Mouse (Mus musculus) spleen, postnatal 10 days (tissue): Measurements from ENCODE around the gene Vsir.
A peak's percentile ranks its signal among the peaks of the same experiment; 100 is the strongest.

Source experiments
- DNase-seq, 2 experiments: peaks; one replicate each; pipeline ENCODE4 v3.0.0; 2021 to 2022; ENCODE audit warnings: low spot score in 2 of 2

Vsir gene

DNA sequence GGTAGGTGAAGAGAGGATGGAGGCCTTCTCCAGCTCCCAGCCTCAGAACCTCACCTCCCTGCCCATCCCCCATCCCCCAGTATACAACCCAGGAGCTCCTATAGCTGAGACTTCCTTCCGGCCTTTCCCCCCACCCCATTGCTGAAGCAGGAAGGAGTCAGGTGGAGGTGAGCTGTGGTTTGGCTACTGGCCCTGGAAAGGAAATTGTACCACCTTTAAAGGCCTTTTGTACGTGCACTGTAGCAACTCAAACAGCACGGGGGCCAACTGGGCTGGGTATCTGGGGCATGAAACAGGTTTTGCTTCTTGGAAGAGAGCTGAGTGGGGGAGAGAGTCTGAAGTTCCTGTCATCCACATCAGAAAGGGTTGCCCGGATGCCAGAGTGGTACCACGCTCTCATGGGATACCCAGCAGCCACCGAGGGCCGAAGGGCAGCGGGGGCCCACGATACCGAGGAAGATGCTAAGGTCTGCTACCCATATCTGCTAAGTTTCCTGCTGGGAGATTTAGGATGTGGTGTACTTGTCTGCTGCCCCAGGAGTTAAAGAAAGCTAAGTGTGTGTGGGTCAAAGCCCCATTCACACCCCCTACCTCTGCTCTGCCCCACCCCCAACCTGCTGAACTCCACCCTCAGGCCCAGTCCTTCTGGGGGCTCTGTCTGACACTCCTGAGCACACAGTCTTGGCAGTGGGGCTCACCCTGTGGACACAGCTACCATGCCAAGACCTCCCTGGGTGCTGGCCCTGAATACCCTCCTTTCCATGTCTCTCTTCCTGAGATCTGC, 34.7 kb downstream of the Vsir start:
- peak in 1 of 2 experiments; percentile 33 for DNase-seq

DNA sequence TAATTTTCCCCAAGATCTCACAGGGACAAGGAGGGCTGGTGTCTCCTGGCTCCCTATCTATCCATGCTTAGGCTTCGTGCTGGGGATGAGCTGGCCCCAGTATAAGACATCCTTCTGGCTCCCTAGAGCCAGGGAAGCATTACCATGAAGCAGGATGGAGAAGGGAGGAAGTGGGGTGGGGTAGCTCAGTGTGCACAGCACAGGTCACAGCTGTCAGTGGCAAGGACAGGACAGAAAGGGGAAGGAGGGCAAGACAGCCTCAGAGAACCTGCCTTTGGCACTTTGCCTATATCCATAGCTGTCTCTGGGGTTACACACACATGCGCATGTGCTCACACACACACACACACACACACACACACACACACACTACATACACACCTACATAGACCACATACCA, 41.7 kb downstream of the Vsir start:
- DNase-seq, result peak in 1 of 2 experiments; percentile 50

GRCm38 (mm10) chr10:60389447-60389865, 42.8 kb downstream of the Vsir start:
- peak in 1 of 2 experiments; percentile 57 for DNase-seq

DNA sequence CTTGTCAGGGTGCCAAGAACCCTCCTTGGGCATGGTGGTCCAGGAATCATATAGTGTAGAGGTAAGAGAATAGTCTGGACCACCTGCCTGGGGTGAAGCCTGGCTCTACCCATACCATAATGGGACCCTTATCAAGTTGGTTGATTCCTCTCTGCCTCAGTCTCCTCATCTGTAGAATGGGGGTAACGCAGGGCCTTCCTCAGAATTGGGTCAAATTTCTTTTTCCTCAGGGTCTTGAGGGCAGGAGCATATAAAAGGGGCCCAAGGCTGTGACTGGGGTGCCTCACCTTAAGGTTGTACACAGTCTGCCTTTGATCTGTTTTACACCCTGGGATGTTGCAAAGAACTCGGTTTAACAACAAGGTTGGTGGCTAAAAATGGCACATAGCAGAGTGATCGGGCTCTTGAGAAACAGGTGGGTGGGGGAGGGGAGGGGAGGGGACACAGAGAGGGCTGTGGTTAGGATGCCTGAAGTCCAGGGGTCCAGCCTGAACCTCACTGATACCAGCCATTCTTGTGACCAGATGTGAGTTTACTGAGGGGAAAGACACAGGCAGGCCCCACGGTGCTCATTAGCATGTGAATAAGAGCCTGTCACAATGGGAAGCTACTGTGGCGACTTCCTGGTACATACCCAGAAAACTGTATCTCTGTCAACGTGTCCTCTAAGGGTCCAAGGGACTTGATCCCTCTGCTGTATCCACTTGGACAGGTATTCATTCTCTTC, 43.7 kb downstream of the Vsir start:
- DNase-seq, result no peak

- no peak for DNase-seq
These were observed 44.3 kb downstream of the Vsir start for GRCm38 (mm10) chr10:60390904-60391420.

DNA sequence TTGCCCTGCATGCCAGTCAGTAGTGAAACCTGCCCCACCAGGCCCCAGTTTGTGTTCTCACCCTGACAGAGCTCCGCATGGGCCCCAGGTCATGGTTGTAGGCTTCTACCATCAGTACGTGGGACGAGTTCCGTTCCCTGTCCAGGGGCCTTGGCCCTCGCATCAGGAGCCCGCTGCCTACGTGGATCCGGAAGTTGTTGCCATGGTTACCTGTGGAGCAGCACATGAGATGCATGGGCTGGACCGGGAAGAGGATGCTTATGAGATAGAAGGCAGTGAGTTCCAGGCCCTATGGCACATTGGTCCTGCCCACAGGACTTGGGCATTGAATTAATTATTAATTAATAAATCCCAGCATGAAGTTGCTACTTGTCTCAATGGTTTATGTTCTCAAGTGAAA, 45.0 kb downstream of the Vsir start:
- no peak for DNase-seq

GRCm38 (mm10) chr10:60394936-60395335, 48.3 kb downstream of the Vsir start:
- no peak for DNase-seq

GRCm38 (mm10) chr10:60395605-60396004, 49.0 kb downstream of the Vsir start:
- no peak for DNase-seq

- DNase-seq, result no peak
These were observed 51.6 kb downstream of the Vsir start for GRCm38 (mm10) chr10:60398051-60398814.

DNA sequence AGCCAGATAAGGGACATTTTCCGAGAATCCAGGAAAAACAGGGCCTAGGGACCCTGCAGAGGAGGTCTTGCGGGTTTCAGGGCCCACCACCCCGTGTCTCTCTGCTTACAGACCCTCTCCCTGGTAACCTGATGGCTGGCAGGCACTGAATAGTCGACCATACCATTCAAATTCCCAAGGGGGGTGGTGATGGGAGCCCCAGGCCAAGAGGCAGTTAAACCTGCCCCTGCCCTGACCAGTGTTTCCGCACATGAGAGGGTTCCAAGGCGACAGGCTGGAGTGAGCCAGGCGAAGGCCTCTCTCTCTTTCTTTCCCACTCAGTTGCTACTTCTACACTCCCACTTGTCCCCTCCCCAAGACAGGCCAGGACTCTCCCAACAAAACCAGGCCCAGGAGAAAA, 52.8 kb downstream of the Vsir start, which contains the start of gene Gm17455:
TSS of gene Gm17455 (plus strand) at position 278 of the 400 bp plus-strand sequence.
- DNase-seq, result no peak

GRCm38 (mm10) chr10:60400507-60401295, 54.0 kb downstream of the Vsir start:
- DNase-seq, result no peak

DNA sequence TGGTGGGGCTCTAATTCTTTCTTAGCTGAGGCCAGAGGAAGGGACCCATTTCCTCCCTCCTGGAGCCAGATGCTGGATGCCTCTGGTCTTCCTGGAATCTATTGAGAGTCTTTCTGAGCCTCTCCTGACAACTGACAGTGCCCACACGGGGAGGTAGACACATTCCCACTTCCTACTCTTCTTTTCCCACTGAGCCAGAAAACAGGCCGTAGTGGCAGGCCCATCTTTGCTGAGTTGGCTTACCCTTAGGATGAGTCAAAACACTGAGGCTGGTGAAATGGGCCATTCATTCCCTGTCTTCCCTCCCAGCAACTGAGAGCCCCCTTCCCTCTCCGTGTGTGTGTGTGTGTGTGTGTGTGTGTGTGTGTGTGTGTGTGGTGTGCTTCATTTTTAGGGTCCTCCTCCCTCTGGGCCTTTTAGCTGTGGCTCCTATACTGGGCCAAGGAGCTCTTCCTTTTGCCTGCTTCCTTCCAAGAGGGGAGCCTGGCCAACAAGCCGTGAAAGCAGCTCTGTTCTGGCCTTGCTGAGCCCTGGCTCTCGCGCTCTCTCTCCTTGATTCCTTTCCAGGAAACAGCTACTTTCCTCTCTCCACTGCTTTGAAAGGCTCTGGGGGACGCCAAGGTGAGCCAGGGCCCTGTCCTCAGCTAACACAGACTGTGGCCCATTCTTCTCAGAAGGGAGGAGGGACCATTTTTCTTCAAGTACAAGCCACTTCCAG, 59.0 kb downstream of the Vsir start:
- no peak for DNase-seq

GRCm38 (mm10) chr10:60407831-60408230, 61.2 kb downstream of the Vsir start:
- DNase-seq, result peak; percentile 65 to 77

- DNase-seq, result no peak
These were observed 65.1 kb downstream of the Vsir start for GRCm38 (mm10) chr10:60411794-60412193.

GRCm38 (mm10) chr10:60413756-60414155, 67.1 kb downstream of the Vsir start:
- peak in 1 of 2 experiments; percentile 47 for DNase-seq

DNA sequence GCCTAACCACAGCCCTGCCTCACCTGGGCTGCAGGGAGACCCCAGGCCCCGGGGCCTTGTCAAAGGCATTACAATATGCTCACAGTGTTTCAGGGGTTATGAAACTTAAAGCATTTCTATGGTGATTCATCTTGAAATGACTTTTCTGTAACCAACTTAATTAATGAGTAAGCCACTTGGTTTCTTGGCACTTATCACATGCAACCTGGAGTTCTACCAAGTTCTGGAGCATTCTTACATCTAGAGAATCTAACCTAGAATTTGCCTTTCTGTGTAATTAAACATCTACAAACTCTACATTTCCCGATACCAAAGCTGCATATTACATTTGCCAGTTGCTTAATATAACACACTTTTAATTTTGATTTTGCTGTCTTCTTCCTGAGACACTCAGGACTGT, 70.4 kb downstream of the Vsir start:
- DNase-seq, result no peak

- DNase-seq, result peak; percentile 52 to 81
These were observed 71.5 kb downstream of the Vsir start for GRCm38 (mm10) chr10:60418137-60418536.

DNA sequence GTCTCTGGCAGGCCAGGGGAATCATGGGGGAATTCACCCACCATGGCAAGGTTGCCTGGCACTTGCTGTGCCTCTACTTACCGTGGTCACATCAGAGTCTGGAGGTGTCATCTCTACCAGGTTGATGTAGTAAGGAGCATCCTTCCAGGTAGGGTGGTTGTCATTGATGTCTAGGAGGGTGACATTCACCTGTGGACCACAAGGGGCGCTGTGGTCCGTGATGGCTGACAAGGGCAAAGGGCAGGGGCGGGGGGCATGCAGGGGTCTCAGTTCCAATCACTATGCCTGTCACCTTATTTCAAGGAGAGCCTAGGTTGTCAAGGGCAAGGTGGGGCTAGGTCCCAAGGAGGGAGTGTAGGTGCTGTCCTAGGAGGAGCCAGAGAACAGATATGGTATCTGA, 73.0 kb downstream of the Vsir start:
- DNase-seq, result no peak
